Comparison of ENCODE assay signal across 11 mouse cellular contexts in genomic region chr9:72880225-72880960, GRCm38 (mm10). TPM values are rescaled to one million over a fixed set of nuclear protein-coding genes. Genes with fewer than 3 reads are reported as not detected.
DNase-seq lines count a peak whose midpoint lies in the region; ATAC-seq lines count a peak whose summit lies in the region.
"Had no signal": no experiment of that assay in that cellular context is flagged by ENCODE, and none has a peak within 500 bp of the region (broad histone marks: within the 10 kb centered on the region; RNA-seq: fewer than 3 reads in every experiment).

No protein-coding gene starts in this region.

- H3K9ac ChIP-seq in kidney, embryonic 16.5 days (replicated peaks; ENCODE audit: low read length), result peak overlapping the region; percentile 22; the same call in 1 of the 2 replicates
- no peak overlapping the region for H3K9ac ChIP-seq in hindbrain, embryonic 14.5 days
- H3K9ac ChIP-seq in midbrain, embryonic 14.5 days (replicated peaks; ENCODE audit: low read length), result peak overlapping the region; percentile 24; the same call in 1 of the 2 replicates
- H3K9ac ChIP-seq: neural tube, embryonic 13.5 days had no signal

- H3K36me3 ChIP-seq in kidney, embryonic 16.5 days (ENCODE audit: insufficient read depth, low read length), result no peaks in the 10 kb centered on the region
- peaks cover 29% of the 10 kb centered on the region for H3K36me3 ChIP-seq in embryonic facial prominence, embryonic 10.5 days (replicated peaks)
- no peaks in the 10 kb centered on the region for H3K36me3 ChIP-seq in hindbrain, embryonic 14.5 days (replicated peaks; ENCODE audit: control insufficient read depth, insufficient read depth)
- no peaks in the 10 kb centered on the region for H3K36me3 ChIP-seq in midbrain, embryonic 14.5 days (ENCODE audit: control insufficient read depth, insufficient read depth, low read length)
- H3K36me3 ChIP-seq: neural tube, embryonic 13.5 days had no signal

- H3K4me2 ChIP-seq in kidney, embryonic 16.5 days (replicated peaks; ENCODE audit: low read depth, low read length), result no peak overlapping the region
- no peak overlapping the region for H3K4me2 ChIP-seq in hindbrain, embryonic 14.5 days (replicated peaks)
- no peak overlapping the region for H3K4me2 ChIP-seq in midbrain, embryonic 14.5 days (ENCODE audit: low read length)

- peaks cover 53% of the 10 kb centered on the region for H3K4me1 ChIP-seq in kidney, embryonic 16.5 days (ENCODE audit: insufficient read depth, low read length)
- H3K4me1 ChIP-seq in embryonic facial prominence, embryonic 10.5 days, result peaks cover 74% of the 10 kb centered on the region
- H3K4me1 ChIP-seq in hindbrain, embryonic 14.5 days (replicated peaks; ENCODE audit: control insufficient read depth, insufficient read depth, low read length), result peaks cover 17% of the 10 kb centered on the region
- H3K4me1 ChIP-seq in midbrain, embryonic 14.5 days (ENCODE audit: control insufficient read depth, insufficient read depth, low read length), result peaks cover 21% of the 10 kb centered on the region

- H3K27me3 ChIP-seq in kidney, embryonic 16.5 days (ENCODE audit: insufficient read depth, low read length), result no peaks in the 10 kb centered on the region
- no peaks in the 10 kb centered on the region for H3K27me3 ChIP-seq in embryonic facial prominence, embryonic 10.5 days (replicated peaks; ENCODE audit: low read depth, poor library complexity, severe bottlenecking)
- H3K27me3 ChIP-seq in hindbrain, embryonic 14.5 days (ENCODE audit: control insufficient read depth, insufficient read depth, low read length), result no peaks in the 10 kb centered on the region
- no peaks in the 10 kb centered on the region for H3K27me3 ChIP-seq in midbrain, embryonic 14.5 days (ENCODE audit: control insufficient read depth, insufficient read depth, low read length)
- H3K27me3 ChIP-seq: neural tube, embryonic 13.5 days had no signal

- peak; percentile 40; the same call in 1 of the 2 replicates for ATAC-seq in kidney, embryonic 16.5 days (ENCODE audit: low FRiP score, low TSS enrichment)
- ATAC-seq in hindbrain, embryonic 14.5 days (ENCODE audit: low FRiP score), result 0 out of 2 replicates have a peak, but pooled peaks have one; percentile 38
- no peak for ATAC-seq in midbrain, embryonic 14.5 days (ENCODE audit: low FRiP score, low TSS enrichment)

- no peak overlapping the region for H3K4me3 ChIP-seq in kidney, embryonic 16.5 days (ENCODE audit: low read length)
- peak overlapping the region; percentile 25 for H3K4me3 ChIP-seq in embryonic facial prominence, embryonic 10.5 days
- H3K4me3 ChIP-seq in hindbrain, embryonic 14.5 days (replicated peaks; ENCODE audit: low read length), result no peak overlapping the region
- no peak overlapping the region for H3K4me3 ChIP-seq in midbrain, embryonic 14.5 days (replicated peaks; ENCODE audit: low read depth, low read length)
- H3K4me3 ChIP-seq: neural tube, embryonic 13.5 days had no signal

- H3K27ac ChIP-seq in kidney, embryonic 16.5 days (ENCODE audit: low read length), result peak overlapping the region; percentile 66
- peak overlapping the region; percentile 86 for H3K27ac ChIP-seq in embryonic facial prominence, embryonic 10.5 days (replicated peaks)
- H3K27ac ChIP-seq in hindbrain, embryonic 14.5 days, result no peak overlapping the region; the same call in 1 of the 2 replicates
- no peak overlapping the region for H3K27ac ChIP-seq in midbrain, embryonic 14.5 days (replicated peaks; ENCODE audit: low read depth, low read length)
- H3K27ac ChIP-seq: neural tube, embryonic 13.5 days had no signal

- H3K9me3 ChIP-seq in kidney, embryonic 16.5 days (ENCODE audit: low read length), result no peaks in the 10 kb centered on the region
- no peaks in the 10 kb centered on the region for H3K9me3 ChIP-seq in embryonic facial prominence, embryonic 10.5 days
- H3K9me3 ChIP-seq in hindbrain, embryonic 14.5 days (ENCODE audit: control insufficient read depth, low read length), result no peaks in the 10 kb centered on the region
- H3K9me3 ChIP-seq in midbrain, embryonic 14.5 days (ENCODE audit: control insufficient read depth, low read length), result no peaks in the 10 kb centered on the region
- H3K9me3 ChIP-seq: neural tube, embryonic 13.5 days had no signal

- DNase-seq in kidney, adult 9 months, result no peak
- peak; percentile 77 for DNase-seq in embryonic facial prominence, embryonic 10.5 days (ENCODE audit: low spot score)
- DNase-seq in hindbrain, embryonic 14.5 days (ENCODE audit: low spot score), result no peak
- peak; percentile 43 for DNase-seq in midbrain, embryonic 14.5 days
- no peak for DNase-seq in spleen, adult 12 weeks (ENCODE audit: low spot score)
- no peak for DNase-seq in urinary bladder, postnatal 10 days (ENCODE audit: low spot score)
- no peak for DNase-seq in urinary bladder, adult 18-20 months (ENCODE audit: low spot score in 2 of 2)
- DNase-seq: cerebellum, adult 2 months; layer of hippocampus, adult 9-11 months had no signal

- 30% methylated on average over 16 of the region's 16 CpGs for WGBS in kidney, embryonic 16.5 days
- WGBS in embryonic facial prominence, embryonic 10.5 days, result 18% methylated on average over 16 of the region's 16 CpGs
- 21% methylated on average over 16 of the region's 16 CpGs for WGBS in hindbrain, embryonic 14.5 days
- WGBS in midbrain, embryonic 14.5 days, result 16% methylated on average over 16 of the region's 16 CpGs

RNA-seq across cellular contexts. Expression of gene Pygo1, which starts 45.1 kb away (rescaled TPM):
- 4.3 and 5.2 TPM in 2 replicates for polyA plus RNA-seq in kidney, embryonic 16.5 days (2015; fragmentation: Nextera tagmentation; extraction: Ambion mirVana)
- polyA plus RNA-seq in embryonic facial prominence, embryonic 10.5 days (2016; fragmentation: Nextera tagmentation; extraction: Ambion mirVana), result 6.5 and 7.3 TPM in 2 replicates
- 18.1 and 18.3 TPM in 2 replicates for polyA plus RNA-seq in hindbrain, embryonic 14.5 days (2014; fragmentation: Nextera tagmentation; extraction: Ambion mirVana)
- 15.5 and 16.3 TPM in 2 replicates for polyA plus RNA-seq in midbrain, embryonic 14.5 days (2014; fragmentation: Nextera tagmentation; extraction: Ambion mirVana)

Comparison
In these comparisons a context has a peak if more than half of its experiments do, and no peak if none do; other contexts are left out.
1. H3K27ac ChIP-seq: peak in kidney, embryonic 16.5 days (single experiment) and embryonic facial prominence, embryonic 10.5 days (single experiment); none in hindbrain, embryonic 14.5 days (single experiment) and midbrain, embryonic 14.5 days (single experiment).
2. DNase-seq: peak in embryonic facial prominence, embryonic 10.5 days (single experiment) and midbrain, embryonic 14.5 days (single experiment); none in kidney, adult 9 months (single experiment), hindbrain, embryonic 14.5 days (single experiment), spleen, adult 12 weeks (single experiment), urinary bladder, postnatal 10 days (single experiment) and urinary bladder, adult 18-20 months (0 of 2).